ENCODE assay signal across 8 mouse cellular contexts in the genomic region with DNA sequence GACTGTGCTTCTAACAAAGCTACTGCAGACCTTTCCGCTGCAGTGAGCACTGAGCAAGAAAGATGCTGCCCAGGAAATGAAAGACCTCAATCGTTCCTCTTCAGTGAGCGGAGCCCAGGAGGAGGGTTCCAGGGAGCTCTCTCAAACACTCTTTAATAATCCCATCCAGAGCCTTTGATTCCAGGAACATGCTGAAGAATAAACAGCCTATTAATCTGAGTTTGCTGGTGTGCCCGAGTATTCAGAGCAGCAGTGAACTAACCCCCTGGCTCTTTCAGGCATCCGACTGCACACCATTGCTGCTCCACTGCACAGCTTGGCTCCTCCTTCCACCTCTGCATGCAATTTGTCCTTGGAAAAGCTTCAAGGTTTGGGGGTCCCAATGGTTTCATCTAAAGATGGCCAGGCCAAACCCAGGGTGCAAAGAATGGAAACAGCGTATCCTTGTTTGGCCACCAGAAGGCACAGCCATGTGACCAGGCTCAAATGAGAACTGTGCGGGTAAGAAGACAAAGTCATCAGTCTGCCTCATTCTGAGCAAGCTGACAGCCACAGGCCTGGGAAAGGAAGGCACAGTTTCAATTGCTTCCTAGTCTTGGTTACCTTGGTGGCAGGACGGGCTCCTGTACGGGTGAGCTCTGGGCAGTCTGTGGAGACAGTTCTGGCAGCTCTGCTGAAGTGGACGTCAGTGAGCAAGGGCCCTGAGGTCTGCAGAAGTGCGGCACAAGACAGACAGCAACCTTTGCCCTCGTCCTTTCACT.
DNase-seq lines count a peak whose midpoint lies in the region; ATAC-seq lines count a peak whose summit lies in the region.

No protein-coding gene starts in this region.

- peak overlapping the region; percentile 75 for H3K27ac ChIP-seq in hindbrain, embryonic 12.5 days

- DNase-seq in adrenal gland, postnatal 14 days, result peak; percentile 9
- no peak for DNase-seq in adrenal gland, postnatal 25 days
- peak; percentile 12 to 14 for DNase-seq in cerebellum, postnatal 36 days
- peak; percentile 61 for DNase-seq in layer of hippocampus, adult 9-11 months
- DNase-seq in right cerebral cortex, postnatal 25 days, result peak; percentile 28
- DNase-seq in adrenal gland, adult (ENCODE audit: inconsistent age in 2 of 2, low spot score in 1 of 2), result no peak
- DNase-seq in ovary, adult 18-20 months (ENCODE audit: low spot score), result no peak

- H3K27me3 ChIP-seq in hindbrain, embryonic 12.5 days, result no peaks in the 10 kb centered on the region

- ATAC-seq in hindbrain, embryonic 12.5 days (ENCODE audit: low FRiP score), result peak; percentile 81

- no peaks in the 10 kb centered on the region for H3K36me3 ChIP-seq in hindbrain, embryonic 12.5 days

- H3K4me2 ChIP-seq in hindbrain, embryonic 12.5 days (replicated peaks), result 0 out of 2 replicates have a peak overlapping the region, but pooled peaks have one; percentile 8

- 26% methylated on average over 12 of the region's 12 CpGs for WGBS in hindbrain, embryonic 12.5 days

- H3K4me3 ChIP-seq in hindbrain, embryonic 12.5 days, result no peak overlapping the region

- peaks cover 38% of the 10 kb centered on the region for H3K4me1 ChIP-seq in hindbrain, embryonic 12.5 days

- H3K9me3 ChIP-seq in hindbrain, embryonic 12.5 days (replicated peaks), result no peaks in the 10 kb centered on the region

- H3K9ac ChIP-seq in hindbrain, embryonic 12.5 days, result no peak overlapping the region

Comparison
In these comparisons a context has a peak if more than half of its experiments do, and no peak if none do; other contexts are left out.
1. DNase-seq: peak in adrenal gland, postnatal 14 days (single experiment), cerebellum, postnatal 36 days (2 of 2), layer of hippocampus, adult 9-11 months (single experiment) and right cerebral cortex, postnatal 25 days (single experiment); none in adrenal gland, postnatal 25 days (single experiment), adrenal gland, adult (0 of 2) and ovary, adult 18-20 months (single experiment).